ENCODE assay signal across 18 mouse cellular contexts in genomic region chr15:5139863-5140262, GRCm38 (mm10). TPM values are rescaled to one million over a fixed set of nuclear protein-coding genes. Genes with fewer than 3 reads are reported as not detected.
DNase-seq lines count a peak whose midpoint lies in the region; ATAC-seq and TF ChIP-seq lines count a peak whose summit lies in the region.
"Had no signal": no experiment of that assay in that cellular context is flagged by ENCODE, and none has a peak within 500 bp of the region (broad histone marks: within the 10 kb centered on the region; RNA-seq: fewer than 3 reads in every experiment).

No protein-coding gene starts in this region.

- H3K9me3 ChIP-seq in stomach, embryonic 15.5 days: no peaks in the 10 kb centered on the region
- no peaks in the 10 kb centered on the region for H3K9me3 ChIP-seq in stomach, postnatal 0 days (ENCODE audit: control insufficient read depth, low read length)
- no peaks in the 10 kb centered on the region for H3K9me3 ChIP-seq in liver, embryonic 12.5 days (replicated peaks)
- H3K9me3 ChIP-seq in kidney, embryonic 15.5 days (replicated peaks): no peaks in the 10 kb centered on the region
- H3K9me3 ChIP-seq: hindbrain, embryonic 12.5 days; midbrain, embryonic 12.5 days; neural tube, embryonic 12.5 days had no signal

- H3K27me3 ChIP-seq in stomach, embryonic 15.5 days (replicated peaks): no peaks in the 10 kb centered on the region
- no peaks in the 10 kb centered on the region for H3K27me3 ChIP-seq in stomach, postnatal 0 days (ENCODE audit: control insufficient read depth, insufficient read depth, low read length)
- no peaks in the 10 kb centered on the region for H3K27me3 ChIP-seq in liver, embryonic 12.5 days (replicated peaks)
- no peaks in the 10 kb centered on the region for H3K27me3 ChIP-seq in kidney, embryonic 15.5 days
- H3K27me3 ChIP-seq: hindbrain, embryonic 12.5 days; midbrain, embryonic 12.5 days; neural tube, embryonic 12.5 days had no signal

- peaks cover under 1% of the 10 kb centered on the region for H3K4me1 ChIP-seq in stomach, embryonic 15.5 days
- no peaks in the 10 kb centered on the region for H3K4me1 ChIP-seq in stomach, postnatal 0 days (replicated peaks; ENCODE audit: control insufficient read depth, insufficient read depth)
- peaks cover 64% of the 10 kb centered on the region for H3K4me1 ChIP-seq in liver, embryonic 12.5 days
- H3K4me1 ChIP-seq in kidney, embryonic 15.5 days: peaks cover 5% of the 10 kb centered on the region

- no peaks in the 10 kb centered on the region for H3K36me3 ChIP-seq in stomach, embryonic 15.5 days
- no peaks in the 10 kb centered on the region for H3K36me3 ChIP-seq in stomach, postnatal 0 days (ENCODE audit: control insufficient read depth, insufficient read depth, low read length)
- no peaks in the 10 kb centered on the region for H3K36me3 ChIP-seq in liver, embryonic 12.5 days
- H3K36me3 ChIP-seq in kidney, embryonic 15.5 days: no peaks in the 10 kb centered on the region
- H3K36me3 ChIP-seq: hindbrain, embryonic 12.5 days; midbrain, embryonic 12.5 days; neural tube, embryonic 12.5 days had no signal

- H3K4me2 ChIP-seq in stomach, embryonic 15.5 days: no peak overlapping the region
- H3K4me2 ChIP-seq in stomach, postnatal 0 days (replicated peaks; ENCODE audit: low read depth): no peak overlapping the region
- H3K4me2 ChIP-seq in liver, embryonic 12.5 days: peak overlapping the region; percentile 58
- no peak overlapping the region for H3K4me2 ChIP-seq in kidney, embryonic 15.5 days
- H3K4me2 ChIP-seq: hindbrain, embryonic 12.5 days; midbrain, embryonic 12.5 days; neural tube, embryonic 12.5 days had no signal

- H3K9ac ChIP-seq in stomach, embryonic 15.5 days: no peak overlapping the region
- no peak overlapping the region for H3K9ac ChIP-seq in stomach, postnatal 0 days (ENCODE audit: low read length)
- peak overlapping the region; percentile 60 for H3K9ac ChIP-seq in liver, embryonic 12.5 days
- no peak overlapping the region for H3K9ac ChIP-seq in kidney, embryonic 15.5 days
- H3K9ac ChIP-seq: hindbrain, embryonic 12.5 days; midbrain, embryonic 12.5 days; neural tube, embryonic 12.5 days had no signal

- peak; percentile 71; the same call in 1 of the 2 replicates for ATAC-seq in stomach, embryonic 15.5 days (ENCODE audit: insufficient read depth, low FRiP score, low read depth)
- no peak for ATAC-seq in stomach, postnatal 0 days (ENCODE audit: low FRiP score, low TSS enrichment)
- peak; percentile 88 for ATAC-seq in liver, embryonic 12.5 days
- ATAC-seq in megakaryocyte-erythroid progenitor cell, adult 5-6 weeks (replicated peaks; ENCODE audit: low FRiP score, low TSS enrichment, poor library complexity, severe bottlenecking): peak; percentile 77
- ATAC-seq in kidney, embryonic 15.5 days (replicated peaks; ENCODE audit: low FRiP score): no peak

- WGBS in stomach, embryonic 15.5 days: 75% methylated on average over 7 of the region's 7 CpGs
- 78% methylated on average over 7 of the region's 7 CpGs for whole genome bisulfite sequencing in stomach, postnatal 0 days
- WGBS in liver, embryonic 12.5 days (ENCODE audit: insufficient replicate concordance): 22% methylated on average over 7 of the region's 7 CpGs
- 87% methylated on average over 7 of the region's 7 CpGs for WGBS in kidney, embryonic 15.5 days

- no peak for DNase-seq in stomach, postnatal 0 days (ENCODE audit: low spot score)
- DNase-seq in c-Kit-positive CD71-positive TER-119-positive erythroid progenitor cells, embryonic 14.5 days (ENCODE audit: low spot score): peak; percentile 78
- DNase-seq in cerebellum, adult 18-20 months: no peak
- no peak for DNase-seq in layer of hippocampus, postnatal 25 days (ENCODE audit: extremely low spot score in 1 of 2, low spot score in 1 of 2)
- DNase-seq: cerebellum, postnatal 10 days; heart, postnatal 10 days; kidney, adult 2 months; kidney, postnatal 14 days; lung, adult 2 months; lung, postnatal 36 days had no signal

- no peak overlapping the region for H3K4me3 ChIP-seq in stomach, embryonic 15.5 days (replicated peaks)
- H3K4me3 ChIP-seq in stomach, postnatal 0 days (ENCODE audit: low read depth, low read length): no peak overlapping the region
- H3K4me3 ChIP-seq in liver, embryonic 12.5 days: peak overlapping the region; percentile 18; the same call in 1 of the 2 replicates
- no peak overlapping the region for H3K4me3 ChIP-seq in kidney, embryonic 15.5 days (replicated peaks)
- H3K4me3 ChIP-seq: hindbrain, embryonic 12.5 days; left cerebral cortex, adult 2 months; midbrain, embryonic 12.5 days; neural tube, embryonic 12.5 days had no signal

- no peak for TF ChIP-seq EP300 in stomach, postnatal 0 days (optimal IDR thresholded peaks at IDR 0.05)

- no peak overlapping the region for H3K27ac ChIP-seq in stomach, embryonic 15.5 days
- H3K27ac ChIP-seq in stomach, postnatal 0 days (replicated peaks): no peak overlapping the region
- peak overlapping the region; percentile 97 for H3K27ac ChIP-seq in liver, embryonic 12.5 days
- H3K27ac ChIP-seq in kidney, embryonic 15.5 days: no peak overlapping the region
- H3K27ac ChIP-seq: hindbrain, embryonic 12.5 days; left cerebral cortex, adult 2 months; midbrain, embryonic 12.5 days; neural tube, embryonic 12.5 days had no signal

- TF ChIP-seq CTCF in stomach, postnatal 0 days (IDR thresholded peaks at IDR 0.05; ENCODE audit: low read depth): no peak

RNA-seq across cellular contexts. Expression of gene Prkaa1, which starts 3.8 kb away (rescaled TPM):
- 19.9 and 21.5 TPM in 2 replicates for polyA plus RNA-seq in stomach, embryonic 15.5 days (2015; fragmentation: Nextera tagmentation; extraction: Ambion mirVana)
- 13.7 and 13.9 TPM in 2 replicates for polyA plus RNA-seq in stomach, postnatal 0 days (2015; fragmentation: Nextera tagmentation; extraction: Ambion mirVana)
- 21.3 and 22.3 TPM in 2 replicates for polyA plus RNA-seq in liver, embryonic 12.5 days (2016; fragmentation: Nextera tagmentation; extraction: Ambion mirVana)
- total RNA-seq in megakaryocyte-erythroid progenitor cell, adult 5-6 weeks (2014; fragmentation: Nextera tagmentation): 55.5 and 56.0 TPM in 2 replicates
- 59.3 and 69.1 TPM in 2 replicates for total RNA-seq in megakaryocyte-erythroid progenitor cell, adult 5-6 weeks (2017)
- polyA plus RNA-seq in kidney, embryonic 15.5 days (2015; fragmentation: Nextera tagmentation; extraction: Ambion mirVana): 22.6 and 23.7 TPM in 2 replicates
- 10 to 100 TPM; 21.9 to 23.3 TPM for total RNA-seq in layer of hippocampus, postnatal 25 days (2021)

RNA-seq across cellular contexts. Expression of gene Rpl37, which starts 23.4 kb away (rescaled TPM):
- polyA plus RNA-seq in stomach, embryonic 15.5 days (2015; fragmentation: Nextera tagmentation; extraction: Ambion mirVana): 511 and 526 TPM in 2 replicates
- polyA plus RNA-seq in stomach, postnatal 0 days (2015; fragmentation: Nextera tagmentation; extraction: Ambion mirVana): 661 and 725 TPM in 2 replicates
- 532 and 540 TPM in 2 replicates for polyA plus RNA-seq in liver, embryonic 12.5 days (2016; fragmentation: Nextera tagmentation; extraction: Ambion mirVana)
- 2,794 and 2,966 TPM in 2 replicates for total RNA-seq in megakaryocyte-erythroid progenitor cell, adult 5-6 weeks (2014; fragmentation: Nextera tagmentation)
- total RNA-seq in megakaryocyte-erythroid progenitor cell, adult 5-6 weeks (2017): 2,588 and 3,250 TPM in 2 replicates
- 602 and 688 TPM in 2 replicates for polyA plus RNA-seq in kidney, embryonic 15.5 days (2015; fragmentation: Nextera tagmentation; extraction: Ambion mirVana)
- 100 to 1,000 TPM; 267 to 278 TPM for total RNA-seq in layer of hippocampus, postnatal 25 days (2021)

RNA-seq across cellular contexts. Expression of gene Card6, which starts 31.5 kb away (rescaled TPM):
- 1.6 and 1.9 TPM in 2 replicates for polyA plus RNA-seq in stomach, embryonic 15.5 days (2015; fragmentation: Nextera tagmentation; extraction: Ambion mirVana)
- 1.4 and 1.8 TPM in 2 replicates for polyA plus RNA-seq in stomach, postnatal 0 days (2015; fragmentation: Nextera tagmentation; extraction: Ambion mirVana)
- polyA plus RNA-seq in liver, embryonic 12.5 days (2016; fragmentation: Nextera tagmentation; extraction: Ambion mirVana): 0.85 and 1.0 TPM in 2 replicates
- 1.2 and 1.4 TPM in 2 replicates for total RNA-seq in megakaryocyte-erythroid progenitor cell, adult 5-6 weeks (2014; fragmentation: Nextera tagmentation)
- total RNA-seq in megakaryocyte-erythroid progenitor cell, adult 5-6 weeks (2017): 0.19 and 0.52 TPM in 2 replicates
- polyA plus RNA-seq in kidney, embryonic 15.5 days (2015; fragmentation: Nextera tagmentation; extraction: Ambion mirVana): 1.8 and 2.1 TPM in 2 replicates
- 1 to 10 TPM; 4.3 to 4.9 TPM for total RNA-seq in layer of hippocampus, postnatal 25 days (2021)

RNA-seq across cellular contexts. Expression of gene Ttc33, which starts 45.5 kb away (rescaled TPM):
- polyA plus RNA-seq in stomach, embryonic 15.5 days (2015; fragmentation: Nextera tagmentation; extraction: Ambion mirVana): 36.5 and 37.8 TPM in 2 replicates
- 26.7 and 27.3 TPM in 2 replicates for polyA plus RNA-seq in stomach, postnatal 0 days (2015; fragmentation: Nextera tagmentation; extraction: Ambion mirVana)
- 18.9 and 19.1 TPM in 2 replicates for polyA plus RNA-seq in liver, embryonic 12.5 days (2016; fragmentation: Nextera tagmentation; extraction: Ambion mirVana)
- total RNA-seq in megakaryocyte-erythroid progenitor cell, adult 5-6 weeks (2014; fragmentation: Nextera tagmentation): 12.6 and 21.2 TPM in 2 replicates
- 35.6 and 36.8 TPM in 2 replicates for total RNA-seq in megakaryocyte-erythroid progenitor cell, adult 5-6 weeks (2017)
- polyA plus RNA-seq in kidney, embryonic 15.5 days (2015; fragmentation: Nextera tagmentation; extraction: Ambion mirVana): 45.1 and 45.2 TPM in 2 replicates
- 10 to 100 TPM; 71.6 to 77.5 TPM for total RNA-seq in layer of hippocampus, postnatal 25 days (2021)

Comparison
In these comparisons a context has a peak if more than half of its experiments do, and no peak if none do; other contexts are left out.
1. ATAC-seq: peak in stomach, embryonic 15.5 days (single experiment), liver, embryonic 12.5 days (single experiment) and megakaryocyte-erythroid progenitor cell, adult 5-6 weeks (single experiment); none in stomach, postnatal 0 days (single experiment) and kidney, embryonic 15.5 days (single experiment).